Mouse (Mus musculus): ENCODE results near the gene Fkbp1b. TPM values are rescaled to one million over a fixed set of nuclear protein-coding genes. Genes with fewer than 3 reads are reported as not detected.
"Not testable (repeated sequence)": the region's sequence is repeated elsewhere in the genome, so short reads cannot be mapped to it uniquely, and the experiment has no call there.

Gene Fkbp1b
- 8.9 and 10.5 TPM in 2 replicates for polyA plus RNA-seq (2015; fragmentation: Nextera tagmentation; extraction: Ambion mirVana)

GRCm38 (mm10) chr12:4841392-4841887, at the start of gene Fkbp1b:
Gene Fkbp1b (minus strand): TSS chr12:4841591.
- ATAC-seq (replicated peaks; ENCODE audit: insufficient number of reproducible peaks, insufficient read depth, low FRiP score, low read depth), result peak; percentile 65
- Histone ChIP-seq H3K4me3 (peak within 1 kb of the TSS; percentile 94), H3K27me3 (no peaks in the 10 kb centered on the region), H3K4me2 (peak within 1 kb of the TSS; percentile 99), H3K36me3 (no peaks in the 10 kb centered on the region), H3K9me3 (replicated peaks) (no peaks in the 10 kb centered on the region), H3K9ac (peak within 1 kb of the TSS; percentile 78), H3K27ac (no peak within 1 kb of the TSS), H3K4me1 (replicated peaks) (peaks cover 19% of the 10 kb centered on the region)
- 1% methylated on average over 36 of the region's 37 CpGs for WGBS

DNA sequence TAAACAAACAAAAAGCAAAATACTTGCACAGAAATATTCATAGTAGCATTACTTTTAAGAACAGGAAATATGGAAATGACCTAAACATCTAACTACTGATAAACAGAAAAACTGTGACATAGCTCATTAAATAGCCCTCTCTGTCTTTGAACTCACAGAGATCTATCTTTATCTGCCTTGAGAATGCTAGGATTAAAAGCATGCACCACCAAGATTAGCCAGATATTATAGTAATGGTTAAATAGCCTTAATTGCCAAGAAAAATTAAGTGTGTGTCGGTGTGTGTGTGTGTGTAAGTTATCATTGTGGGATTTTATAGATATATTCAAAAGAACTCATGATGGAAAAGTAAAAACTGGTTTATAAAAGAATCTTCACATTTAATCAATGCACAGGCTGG, 48.5 kb upstream of the Fkbp1b start:
- Histone ChIP-seq H3K27ac (no peak overlapping the region), H3K27me3 (no peaks in the 10 kb centered on the region), H3K4me2 (no peak overlapping the region), H3K4me1 (replicated peaks) (peaks cover 4% of the 10 kb centered on the region), H3K9me3 (replicated peaks) (no peaks in the 10 kb centered on the region), H3K4me3 (no peak overlapping the region), H3K9ac (no peak overlapping the region), H3K36me3 (peaks cover 12% of the 10 kb centered on the region)
- 84% methylated on average over 1 of the region's 1 CpGs for WGBS
- no peak for ATAC-seq (replicated peaks; ENCODE audit: insufficient number of reproducible peaks, insufficient read depth, low FRiP score, low read depth)

DNA sequence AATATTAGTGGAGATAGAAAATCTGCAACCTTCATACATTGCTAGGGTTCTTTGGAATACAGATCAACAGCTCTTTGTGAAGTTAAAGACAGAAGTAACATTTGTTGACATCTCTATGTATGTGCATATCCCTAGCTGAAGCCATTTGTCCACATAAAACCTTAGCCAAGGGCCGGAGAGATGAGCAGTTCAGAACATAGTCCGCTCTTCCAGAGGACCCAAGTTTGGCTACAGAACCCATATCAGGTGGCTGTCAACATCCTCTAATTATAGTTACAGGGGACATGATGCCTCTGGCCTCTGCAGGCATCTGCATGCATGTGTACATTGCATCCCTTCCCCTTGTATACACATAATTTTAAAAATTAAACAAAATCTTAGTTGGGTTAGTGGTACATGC, 47.9 kb upstream of the Fkbp1b start:
- Histone ChIP-seq H3K4me3 (no peak overlapping the region), H3K4me1 (replicated peaks) (peaks cover 4% of the 10 kb centered on the region), H3K9ac (no peak overlapping the region), H3K9me3 (replicated peaks) (no peaks in the 10 kb centered on the region), H3K4me2 (no peak overlapping the region), H3K27ac (no peak overlapping the region), H3K27me3 (no peaks in the 10 kb centered on the region), H3K36me3 (peaks cover 9% of the 10 kb centered on the region)
- 58% methylated on average over 2 of the region's 2 CpGs for WGBS
- ATAC-seq (replicated peaks; ENCODE audit: insufficient number of reproducible peaks, insufficient read depth, low FRiP score, low read depth), result no peak

GRCm38 (mm10) chr12:4888739-4889138, 47.3 kb upstream of the Fkbp1b start:
- ATAC-seq (replicated peaks; ENCODE audit: insufficient number of reproducible peaks, insufficient read depth, low FRiP score, low read depth), result no peak
- Histone ChIP-seq H3K4me1 (replicated peaks) (peaks cover 4% of the 10 kb centered on the region), H3K4me2 (no peak overlapping the region)

GRCm38 (mm10) chr12:4886581-4886980, 45.2 kb upstream of the Fkbp1b start:
- H3K36me3 ChIP-seq, result peaks cover 13% of the 10 kb centered on the region
- 94% methylated on average over 4 of the region's 4 CpGs for WGBS
- H3K4me2 ChIP-seq; H3K9me3 ChIP-seq (replicated peaks); H3K27me3 ChIP-seq; H3K9ac ChIP-seq; H3K4me3 ChIP-seq; H3K4me1 ChIP-seq (replicated peaks); ATAC-seq (replicated peaks; ENCODE audit: insufficient number of reproducible peaks, insufficient read depth, low FRiP score, low read depth); H3K27ac ChIP-seq: not testable (repeated sequence)

More at GRCm38 (mm10) chr12:4888739-4889138, 47.3 kb upstream of the Fkbp1b start:
- no peak overlapping the region for H3K4me3 ChIP-seq
- H3K36me3 ChIP-seq, result peaks cover 5% of the 10 kb centered on the region; the same call in 1 of the 2 replicates
- no peak overlapping the region for H3K9ac ChIP-seq
- no peak overlapping the region for H3K27ac ChIP-seq
- H3K27me3 ChIP-seq, result no peaks in the 10 kb centered on the region
- H3K9me3 ChIP-seq (replicated peaks), result no peaks in the 10 kb centered on the region

DNA sequence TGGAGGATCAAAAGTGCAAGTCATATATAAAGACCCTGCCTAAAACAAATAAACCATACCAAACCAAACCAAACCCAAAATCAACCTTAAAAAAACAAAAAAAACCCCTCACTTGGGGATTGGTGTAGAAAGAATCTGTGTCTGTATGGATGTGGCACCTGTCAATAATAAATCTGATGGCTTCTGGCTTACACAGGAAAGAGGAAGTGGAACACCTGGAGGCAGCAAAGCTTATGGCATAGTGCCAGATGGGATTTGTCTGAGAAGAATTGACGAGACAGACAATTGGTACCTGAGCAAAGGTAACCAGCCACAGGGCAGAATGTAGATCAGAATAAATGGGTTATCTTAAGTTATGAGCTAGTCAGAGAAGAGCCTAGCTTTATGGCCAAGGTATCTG, 43.7 kb upstream of the Fkbp1b start:
- H3K27me3 ChIP-seq, result no peaks in the 10 kb centered on the region
- H3K9me3 ChIP-seq (replicated peaks), result no peaks in the 10 kb centered on the region
- ATAC-seq (replicated peaks; ENCODE audit: insufficient number of reproducible peaks, insufficient read depth, low FRiP score, low read depth), result no peak
- peaks cover 4% of the 10 kb centered on the region for H3K4me1 ChIP-seq (replicated peaks)
- H3K27ac ChIP-seq, result no peak overlapping the region
- no peak overlapping the region for H3K9ac ChIP-seq
- peaks cover 11% of the 10 kb centered on the region for H3K36me3 ChIP-seq
- WGBS, result 76% methylated on average over 1 of the region's 1 CpGs
- H3K4me3 ChIP-seq, result no peak overlapping the region
- H3K4me2 ChIP-seq, result no peak overlapping the region

DNA sequence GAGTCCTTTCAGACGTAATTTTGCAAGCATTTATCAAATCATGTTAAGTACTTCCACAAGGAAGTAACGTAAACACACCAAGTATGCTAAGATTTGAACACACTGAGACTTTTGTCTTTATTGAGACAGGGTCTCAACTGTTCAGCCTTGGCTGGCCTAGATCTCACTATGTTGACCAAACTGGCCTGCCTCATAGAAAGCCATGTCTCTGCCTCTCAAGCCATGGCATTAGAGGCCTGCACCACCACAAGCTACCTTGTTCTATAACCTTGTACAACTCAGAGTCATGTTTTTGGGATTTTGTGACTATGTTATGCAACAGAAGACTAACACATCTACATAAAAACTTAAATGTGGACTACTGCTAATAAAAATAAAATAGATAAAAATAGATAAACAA, 40.7 kb upstream of the Fkbp1b start:
- peaks cover 24% of the 10 kb centered on the region for H3K36me3 ChIP-seq
- H3K27ac ChIP-seq, result no peak overlapping the region
- no peak overlapping the region for H3K9ac ChIP-seq
- no peak overlapping the region for H3K4me3 ChIP-seq
- no peaks in the 10 kb centered on the region for H3K4me1 ChIP-seq (replicated peaks)
- H3K4me2 ChIP-seq, result no peak overlapping the region
- WGBS, result 80% methylated on average over 2 of the region's 2 CpGs
- no peaks in the 10 kb centered on the region for H3K9me3 ChIP-seq (replicated peaks)
- no peaks in the 10 kb centered on the region for H3K27me3 ChIP-seq
- no peak for ATAC-seq (replicated peaks; ENCODE audit: insufficient number of reproducible peaks, insufficient read depth, low FRiP score, low read depth)

- no peak overlapping the region for H3K27ac ChIP-seq
- 91% methylated on average over 5 of the region's 5 CpGs for WGBS
- no peak overlapping the region for H3K4me3 ChIP-seq
- H3K4me2 ChIP-seq, result no peak overlapping the region
- H3K36me3 ChIP-seq, result peaks cover 24% of the 10 kb centered on the region
- no peak for ATAC-seq (replicated peaks; ENCODE audit: insufficient number of reproducible peaks, insufficient read depth, low FRiP score, low read depth)
- no peaks in the 10 kb centered on the region for H3K27me3 ChIP-seq
- no peak overlapping the region for H3K9ac ChIP-seq
- H3K9me3 ChIP-seq (replicated peaks), result no peaks in the 10 kb centered on the region
- H3K4me1 ChIP-seq (replicated peaks), result peaks cover 11% of the 10 kb centered on the region
Measured at GRCm38 (mm10) chr12:4879048-4879447, 37.7 kb upstream of the Fkbp1b start.

GRCm38 (mm10) chr12:4878296-4878783, 36.9 kb upstream of the Fkbp1b start:
- Histone ChIP-seq H3K4me2 (no peak overlapping the region), H3K9ac (no peak overlapping the region), H3K4me3 (no peak overlapping the region), H3K9me3 (replicated peaks) (no peaks in the 10 kb centered on the region), H3K27ac (no peak overlapping the region), H3K4me1 (replicated peaks) (peaks cover 17% of the 10 kb centered on the region), H3K36me3 (peaks cover 24% of the 10 kb centered on the region), H3K27me3 (no peaks in the 10 kb centered on the region)
- WGBS, result 71% methylated on average over 9 of the region's 9 CpGs
- ATAC-seq (replicated peaks; ENCODE audit: insufficient number of reproducible peaks, insufficient read depth, low FRiP score, low read depth), result no peak

DNA sequence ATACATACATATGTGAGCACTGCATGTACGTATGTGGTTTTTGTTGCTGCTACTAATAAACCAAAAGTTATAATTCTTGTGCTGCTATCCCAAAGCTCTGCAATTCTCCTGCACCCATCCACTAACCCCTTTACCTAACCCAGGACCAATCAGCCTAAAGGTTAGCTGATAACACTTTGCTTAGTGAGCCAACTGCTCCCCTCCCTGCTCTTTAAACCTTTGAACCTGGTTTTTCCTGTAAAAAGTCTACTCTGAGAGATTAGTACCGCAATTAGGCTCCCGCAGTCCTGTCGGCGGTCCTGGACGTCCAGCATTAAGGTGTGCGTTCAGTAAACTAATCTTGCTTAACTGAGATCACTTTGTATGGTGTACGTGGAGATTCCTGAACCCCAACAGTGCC, 34.2 kb upstream of the Fkbp1b start:
- 85% methylated on average over 8 of the region's 8 CpGs for WGBS

GRCm38 (mm10) chr12:4874161-4874927, 33.0 kb upstream of the Fkbp1b start, which contains the start of gene Mfsd2b:
Gene Mfsd2b (minus strand): TSS chr12:4874359.
- Histone ChIP-seq H3K4me2 (peak within 1 kb of the TSS; percentile 89), H3K27me3 (no peaks in the 10 kb centered on the region), H3K4me1 (replicated peaks) (peaks cover 25% of the 10 kb centered on the region), H3K36me3 (peaks cover 7% of the 10 kb centered on the region), H3K9ac (peak within 1 kb of the TSS; percentile 49), H3K9me3 (replicated peaks) (no peaks in the 10 kb centered on the region), H3K4me3 (peak within 1 kb of the TSS; percentile 46), H3K27ac (no peak within 1 kb of the TSS)
- ATAC-seq (replicated peaks; ENCODE audit: insufficient number of reproducible peaks, insufficient read depth, low FRiP score, low read depth), result peak; percentile 88
- 5% methylated on average over 24 of the region's 24 CpGs for WGBS

More for the DNA sequence above, 34.2 kb upstream of the Fkbp1b start:
- Histone ChIP-seq H3K36me3 (peaks cover 13% of the 10 kb centered on the region), H3K27ac (no peak overlapping the region), H3K9me3 (replicated peaks) (no peaks in the 10 kb centered on the region), H3K4me3 (no peak overlapping the region), H3K4me2 (no peak overlapping the region), H3K9ac (no peak overlapping the region), H3K27me3 (no peaks in the 10 kb centered on the region), H3K4me1 (replicated peaks) (peaks cover 24% of the 10 kb centered on the region)
- ATAC-seq (replicated peaks; ENCODE audit: insufficient number of reproducible peaks, insufficient read depth, low FRiP score, low read depth), result no peak

Data from heart, embryonic 15.5 days (tissue).